Mouse (Mus musculus): ENCODE measurements around the gene Gm20388. TPM values are rescaled to one million over a fixed set of nuclear protein-coding genes. Genes with fewer than 3 reads are reported as not detected.
A peak's percentile ranks its signal among the peaks of the same experiment; 100 is the strongest.

Gm20388 gene
- polyA plus RNA-seq, 1 experiment from 2014 or later: 3.6 TPM

- H3K36me3 ChIP-seq (replicated peaks): no peaks in the 10 kb centered on the region
- 0 out of 2 replicates have a peak overlapping the region, but pooled peaks have one; percentile 75 for H3K27ac ChIP-seq (replicated peaks)
- H3K4me3 ChIP-seq: no peak overlapping the region
- H3K9me3 ChIP-seq: no peaks in the 10 kb centered on the region
- peaks cover 100% of the 10 kb centered on the region for H3K4me1 ChIP-seq
- DNase-seq (ENCODE audit: low spot score): no peak
- H3K27me3 ChIP-seq (replicated peaks; ENCODE audit: low read depth, poor library complexity, severe bottlenecking): peaks cover 61% of the 10 kb centered on the region
- WGBS: 80% methylated on average over 5 of the region's 5 CpGs
These were observed 509.6 kb downstream of the Gm20388 start for GRCm38 (mm10) chr8:120420226-120420625.

GRCm38 (mm10) chr8:120421638-120422037, 511.0 kb downstream of the Gm20388 start:
- no peaks in the 10 kb centered on the region for H3K9me3 ChIP-seq
- peak overlapping the region; percentile 17; the same call in 1 of the 2 replicates for H3K4me3 ChIP-seq
- peaks cover 53% of the 10 kb centered on the region for H3K27me3 ChIP-seq (replicated peaks; ENCODE audit: low read depth, poor library complexity, severe bottlenecking)
- peak overlapping the region; percentile 75 for H3K27ac ChIP-seq (replicated peaks)
- H3K4me1 ChIP-seq: peaks cover 100% of the 10 kb centered on the region
- 4% methylated on average over 9 of the region's 9 CpGs for WGBS
- no peaks in the 10 kb centered on the region for H3K36me3 ChIP-seq (replicated peaks)
- DNase-seq (ENCODE audit: low spot score): peak; percentile 48

- no peak overlapping the region for H3K4me3 ChIP-seq
- no peaks in the 10 kb centered on the region for H3K9me3 ChIP-seq
- peak overlapping the region; percentile 75 for H3K27ac ChIP-seq (replicated peaks)
- WGBS: 79% methylated on average over 8 of the region's 8 CpGs
- H3K27me3 ChIP-seq (replicated peaks; ENCODE audit: low read depth, poor library complexity, severe bottlenecking): peaks cover 53% of the 10 kb centered on the region
- DNase-seq (ENCODE audit: low spot score): no peak
- H3K4me1 ChIP-seq: peaks cover 100% of the 10 kb centered on the region
- H3K36me3 ChIP-seq (replicated peaks): no peaks in the 10 kb centered on the region
These were observed 511.6 kb downstream of the Gm20388 start for GRCm38 (mm10) chr8:120422236-120422635.

GRCm38 (mm10) chr8:120423576-120423975, 512.9 kb downstream of the Gm20388 start:
- no peak for DNase-seq (ENCODE audit: low spot score)
- peaks cover 100% of the 10 kb centered on the region for H3K4me1 ChIP-seq
- no peak overlapping the region for H3K4me3 ChIP-seq
- H3K9me3 ChIP-seq: no peaks in the 10 kb centered on the region
- H3K27me3 ChIP-seq (replicated peaks; ENCODE audit: low read depth, poor library complexity, severe bottlenecking): peaks cover 47% of the 10 kb centered on the region
- no peaks in the 10 kb centered on the region for H3K36me3 ChIP-seq (replicated peaks)
- 34% methylated on average over 7 of the region's 7 CpGs for WGBS
- peak overlapping the region; percentile 90 for H3K27ac ChIP-seq (replicated peaks)

- Histone ChIP-seq H3K27me3 (replicated peaks; ENCODE audit: low read depth, poor library complexity, severe bottlenecking) (peaks cover 37% of the 10 kb centered on the region), H3K4me1 (peaks cover 96% of the 10 kb centered on the region), H3K27ac (replicated peaks) (peak overlapping the region; percentile 90), H3K4me3 (peak overlapping the region; percentile 34), H3K9me3 (no peaks in the 10 kb centered on the region), H3K36me3 (replicated peaks) (no peaks in the 10 kb centered on the region)
- WGBS: 38% methylated on average over 4 of the region's 4 CpGs
- DNase-seq (ENCODE audit: low spot score): no peak
These were observed 514.2 kb downstream of the Gm20388 start for GRCm38 (mm10) chr8:120424829-120425198.

- DNase-seq (ENCODE audit: low spot score): peak; percentile 77
- WGBS: 6% methylated on average over 8 of the region's 8 CpGs
- H3K36me3 ChIP-seq (replicated peaks): no peaks in the 10 kb centered on the region
- no peaks in the 10 kb centered on the region for H3K9me3 ChIP-seq
- peaks cover 32% of the 10 kb centered on the region for H3K27me3 ChIP-seq (replicated peaks; ENCODE audit: low read depth, poor library complexity, severe bottlenecking)
- H3K4me3 ChIP-seq: peak overlapping the region; percentile 34
- H3K27ac ChIP-seq (replicated peaks): peak overlapping the region; percentile 90
- peaks cover 96% of the 10 kb centered on the region for H3K4me1 ChIP-seq
These were observed 514.7 kb downstream of the Gm20388 start for GRCm38 (mm10) chr8:120425199-120425941.

- WGBS: 43% methylated on average over 1 of the region's 1 CpGs
- H3K4me3 ChIP-seq: 0 out of 2 replicates have a peak overlapping the region, but pooled peaks have one; percentile 34
- H3K4me1 ChIP-seq: peaks cover 96% of the 10 kb centered on the region
- peaks cover 28% of the 10 kb centered on the region for H3K27me3 ChIP-seq (replicated peaks; ENCODE audit: low read depth, poor library complexity, severe bottlenecking)
- no peaks in the 10 kb centered on the region for H3K36me3 ChIP-seq (replicated peaks)
- peak overlapping the region; percentile 90 for H3K27ac ChIP-seq (replicated peaks)
- H3K9me3 ChIP-seq: no peaks in the 10 kb centered on the region
- DNase-seq (ENCODE audit: low spot score): no peak
These were observed 515.5 kb downstream of the Gm20388 start for GRCm38 (mm10) chr8:120426105-120426504.

- Histone ChIP-seq H3K27me3 (replicated peaks; ENCODE audit: low read depth, poor library complexity, severe bottlenecking) (peaks cover 29% of the 10 kb centered on the region; the same call in 1 of the 2 replicates), H3K4me3 (0 out of 2 replicates have a peak overlapping the region, but pooled peaks have one; percentile 5), H3K36me3 (replicated peaks) (no peaks in the 10 kb centered on the region), H3K4me1 (peaks cover 92% of the 10 kb centered on the region), H3K27ac (replicated peaks) (peak overlapping the region; percentile 90), H3K9me3 (no peaks in the 10 kb centered on the region)
- DNase-seq (ENCODE audit: low spot score): no peak
- WGBS: 32% methylated on average over 20 of the region's 20 CpGs
These were observed 516.2 kb downstream of the Gm20388 start for GRCm38 (mm10) chr8:120426622-120427385.

GRCm38 (mm10) chr8:120428492-120428891, 517.9 kb downstream of the Gm20388 start:
- DNase-seq (ENCODE audit: low spot score): no peak
- peaks cover 16% of the 10 kb centered on the region; the same call in 1 of the 2 replicates for H3K27me3 ChIP-seq (replicated peaks; ENCODE audit: low read depth, poor library complexity, severe bottlenecking)
- H3K36me3 ChIP-seq (replicated peaks): 0 out of 2 replicates have a peak, but pooled peaks cover 2% of the 10 kb centered on the region
- WGBS: 71% methylated on average over 5 of the region's 5 CpGs
- H3K4me1 ChIP-seq: peaks cover 87% of the 10 kb centered on the region
- H3K27ac ChIP-seq (replicated peaks): 0 out of 2 replicates have a peak overlapping the region, but pooled peaks have one; percentile 90
- H3K9me3 ChIP-seq: peaks cover 2% of the 10 kb centered on the region; the same call in 1 of the 2 replicates
- H3K4me3 ChIP-seq: no peak overlapping the region

GRCm38 (mm10) chr8:120429116-120429515, 518.5 kb downstream of the Gm20388 start:
- Histone ChIP-seq H3K27me3 (replicated peaks; ENCODE audit: low read depth, poor library complexity, severe bottlenecking) (peaks cover 11% of the 10 kb centered on the region; the same call in 1 of the 2 replicates), H3K4me3 (no peak overlapping the region), H3K36me3 (replicated peaks) (0 out of 2 replicates have a peak, but pooled peaks cover 5% of the 10 kb centered on the region), H3K27ac (replicated peaks) (no peak overlapping the region), H3K4me1 (peaks cover 81% of the 10 kb centered on the region), H3K9me3 (peaks cover 5% of the 10 kb centered on the region; the same call in 1 of the 2 replicates)
- no peak for DNase-seq (ENCODE audit: low spot score)
- WGBS: 100% methylated on average over 1 of the region's 1 CpGs

GRCm38 (mm10) chr8:120431042-120431441, 520.4 kb downstream of the Gm20388 start:
- Histone ChIP-seq H3K4me1 (peaks cover 75% of the 10 kb centered on the region), H3K4me3 (no peak overlapping the region), H3K27ac (replicated peaks) (peak overlapping the region; percentile 41; the same call in 1 of the 2 replicates), H3K36me3 (replicated peaks) (0 out of 2 replicates have a peak, but pooled peaks cover 5% of the 10 kb centered on the region), H3K27me3 (replicated peaks; ENCODE audit: low read depth, poor library complexity, severe bottlenecking) (peaks cover 20% of the 10 kb centered on the region), H3K9me3 (peaks cover 5% of the 10 kb centered on the region; the same call in 1 of the 2 replicates)
- no peak for DNase-seq (ENCODE audit: low spot score)
- 89% methylated on average over 12 of the region's 12 CpGs for WGBS

GRCm38 (mm10) chr8:120432438-120432837, 521.8 kb downstream of the Gm20388 start:
- Histone ChIP-seq H3K4me1 (peaks cover 75% of the 10 kb centered on the region), H3K4me3 (no peak overlapping the region), H3K36me3 (replicated peaks) (0 out of 2 replicates have a peak, but pooled peaks cover 5% of the 10 kb centered on the region), H3K9me3 (peaks cover 5% of the 10 kb centered on the region; the same call in 1 of the 2 replicates), H3K27me3 (replicated peaks; ENCODE audit: low read depth, poor library complexity, severe bottlenecking) (peaks cover 34% of the 10 kb centered on the region), H3K27ac (replicated peaks) (0 out of 2 replicates have a peak overlapping the region, but pooled peaks have one; percentile 52)
- WGBS: 84% methylated on average over 7 of the region's 7 CpGs
- DNase-seq (ENCODE audit: low spot score): no peak

Measured in embryonic facial prominence, embryonic 10.5 days (tissue).